Mouse (Mus musculus) embryonic facial prominence, embryonic 12.5 days (tissue): ENCODE measurements around the gene Lrig1. TPM values are rescaled to one million over a fixed set of nuclear protein-coding genes. Genes with fewer than 3 reads are reported as not detected.

ENCODE experiments used
- ATAC-seq: fragments of 200-750 bp; cut with Nextera tagmentation; 2 replicates; pipeline ENCODE4 v1.8.0; 2017; ENCODE audit not compliant: insufficient number of reproducible peaks, insufficient read depth, low FRiP score, low TSS enrichment
- H3K27ac ChIP-seq: fragments of 300-500 bp; sonication (generic); 2 replicates; pipeline ENCODE4 v1.5.1; 2016; ENCODE audit warnings: mild to moderate bottlenecking
- H3K27me3 ChIP-seq: fragments of 300-500 bp; sonication (generic); 2 replicates; pipeline ENCODE4 v1.6.1; 2016; ENCODE audit warnings: mild to moderate bottlenecking, moderate library complexity
- H3K36me3 ChIP-seq: fragments of 300-500 bp; sonication (generic); 2 replicates; pipeline ENCODE4 v1.6.1; 2016; ENCODE audit warnings: mild to moderate bottlenecking
- H3K4me1 ChIP-seq: fragments of 300-500 bp; sonication (generic); 2 replicates; pipeline ENCODE4 v1.6.1; 2016
- H3K4me2 ChIP-seq: fragments of 300-500 bp; sonication (generic); replicated peaks from 2 replicates; pipeline ENCODE4 v1.6.1; 2016; ENCODE audit warnings: mild to moderate bottlenecking, moderate library complexity
- H3K4me3 ChIP-seq: fragments of 300-500 bp; sonication (generic); 2 replicates; pipeline ENCODE4 v1.5.1; 2016; ENCODE audit warnings: mild to moderate bottlenecking
- H3K9ac ChIP-seq: fragments of 300-500 bp; sonication (generic); 2 replicates; pipeline ENCODE4 v1.6.1; 2016; ENCODE audit warnings: mild to moderate bottlenecking, moderate library complexity
- H3K9me3 ChIP-seq: fragments of 300-500 bp; sonication (generic); 2 replicates; pipeline ENCODE4 v1.6.1; 2016; ENCODE audit warnings: mild to moderate bottlenecking, moderate library complexity
- WGBS: fragments of 180-500 bp; shearing (Covaris S2); methylation state at CpG from one replicate; pipeline ENCODE4 v1.1.7; 2016; 5-methylcytosine and 5-hydroxymethylcytosine counted together
- polyA plus RNA-seq: library from polyadenylated mRNA; unstranded; fragments of >200 nt; fragmentation: Nextera tagmentation; extraction: Ambion mirVana; gene quantifications from 2 replicates; pipeline ENCODE4 v1.2.1, GENCODE M21; 2016

Lrig1 gene
- polyA plus RNA-seq, 1 experiment from 2014 or later = 20.1 TPM

DNA sequence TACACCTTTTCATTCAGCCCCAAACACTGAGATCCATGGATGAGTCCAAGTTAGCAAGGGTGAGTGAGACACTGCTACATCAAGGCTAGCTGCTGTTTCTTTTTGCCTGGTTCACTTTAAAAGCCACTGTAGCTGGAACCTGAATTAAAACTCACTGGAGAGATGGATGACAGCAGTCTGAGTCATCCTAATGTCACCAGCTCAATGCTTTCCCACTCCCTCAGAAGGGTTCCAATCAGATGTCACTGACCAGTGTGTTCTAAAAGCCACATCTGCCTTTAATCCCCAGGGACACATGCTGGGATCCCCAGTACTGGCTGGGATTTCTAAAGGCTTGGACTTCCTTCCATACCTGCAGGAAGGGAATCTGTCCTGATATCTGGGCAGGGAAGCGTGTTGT, 57.9 kb downstream of the Lrig1 start:
- Histone ChIP-seq H3K9ac (no peak overlapping the region), H3K9me3 (no peaks in the 10 kb centered on the region), H3K27me3 (no peaks in the 10 kb centered on the region), H3K4me2 (no peak overlapping the region), H3K36me3 (no peaks in the 10 kb centered on the region), H3K27ac (no peak overlapping the region), H3K4me3 (no peak overlapping the region), H3K4me1 (peaks cover 48% of the 10 kb centered on the region)
- 92% methylated on average over 1 of the region's 1 CpGs for WGBS
- ATAC-seq = no peak

DNA sequence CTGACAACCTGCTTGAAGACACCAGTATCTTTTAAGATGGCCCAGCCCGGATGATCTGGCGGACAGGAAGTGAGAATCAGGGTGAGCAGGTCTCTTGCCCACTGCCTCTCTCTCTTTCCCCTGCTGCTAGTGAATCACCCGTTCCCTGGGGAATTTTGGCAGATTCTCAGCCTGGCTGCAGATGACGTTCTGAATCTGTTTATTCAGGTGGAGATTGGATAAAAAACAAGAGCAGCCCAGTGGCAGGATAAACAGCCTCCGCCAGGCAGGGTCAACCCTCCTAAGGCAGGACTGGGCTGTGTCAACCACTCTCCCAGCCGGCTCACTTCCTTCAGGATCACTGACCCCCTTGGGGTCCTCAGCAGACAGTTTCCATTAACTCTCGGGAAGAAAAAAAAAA, 59.7 kb downstream of the Lrig1 start:
- Histone ChIP-seq H3K9ac (no peak overlapping the region), H3K4me1 (peaks cover 35% of the 10 kb centered on the region), H3K4me2 (no peak overlapping the region), H3K4me3 (no peak overlapping the region), H3K27me3 (no peaks in the 10 kb centered on the region), H3K36me3 (no peaks in the 10 kb centered on the region), H3K27ac (0 out of 2 replicates have a peak overlapping the region, but pooled peaks have one; percentile 11), H3K9me3 (no peaks in the 10 kb centered on the region)
- 25% methylated on average over 7 of the region's 7 CpGs for WGBS
- no peak for ATAC-seq

DNA sequence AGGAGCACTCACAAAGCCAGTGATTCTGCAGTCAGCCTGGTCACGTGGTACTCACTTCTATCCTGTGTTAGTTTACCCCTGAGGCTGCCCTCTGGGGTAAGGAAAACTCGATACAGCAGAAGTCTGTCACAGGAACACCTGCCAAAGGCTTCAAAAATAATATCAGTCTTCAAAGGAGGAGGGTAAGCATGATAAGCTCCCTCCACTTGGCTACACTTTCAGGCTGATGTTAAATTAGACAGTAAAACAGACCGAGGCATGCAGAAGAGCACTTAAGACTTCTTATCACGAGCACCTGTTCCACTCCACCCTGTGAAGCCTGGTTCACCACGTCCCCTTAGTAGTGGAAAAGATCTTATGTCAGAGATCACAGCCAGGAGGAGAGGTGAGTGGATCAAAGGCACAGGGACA, 62.9 kb downstream of the Lrig1 start:
- 46% methylated on average over 5 of the region's 5 CpGs for WGBS
- Histone ChIP-seq H3K27me3 (no peaks in the 10 kb centered on the region), H3K4me2 (no peak overlapping the region), H3K9ac (no peak overlapping the region), H3K36me3 (no peaks in the 10 kb centered on the region), H3K27ac (no peak overlapping the region; the same call in 1 of the 2 replicates), H3K9me3 (no peaks in the 10 kb centered on the region), H3K4me3 (no peak overlapping the region), H3K4me1 (peaks cover 34% of the 10 kb centered on the region)
- ATAC-seq = 0 out of 2 replicates have a peak, but pooled peaks have one; percentile 9

- Histone ChIP-seq H3K4me1 (peaks cover 39% of the 10 kb centered on the region), H3K9me3 (no peaks in the 10 kb centered on the region), H3K27ac (no peak overlapping the region), H3K4me2 (no peak overlapping the region), H3K27me3 (no peaks in the 10 kb centered on the region), H3K36me3 (no peaks in the 10 kb centered on the region), H3K4me3 (no peak overlapping the region), H3K9ac (no peak overlapping the region)
- no peak for ATAC-seq
- WGBS = 52% methylated on average over 1 of the region's 1 CpGs
Observed at GRCm38 (mm10) chr6:94635343-94635742, 64.6 kb downstream of the Lrig1 start.

GRCm38 (mm10) chr6:94634710-94635109, 65.2 kb downstream of the Lrig1 start:
- no peak overlapping the region for H3K4me2 ChIP-seq
- WGBS = 65% methylated on average over 9 of the region's 9 CpGs
- no peak overlapping the region for H3K9ac ChIP-seq
- H3K9me3 ChIP-seq = no peaks in the 10 kb centered on the region
- 0 out of 2 replicates have a peak, but pooled peaks cover 2% of the 10 kb centered on the region for H3K27me3 ChIP-seq
- no peak for ATAC-seq
- H3K36me3 ChIP-seq = no peaks in the 10 kb centered on the region
- H3K4me1 ChIP-seq = peaks cover 34% of the 10 kb centered on the region
- H3K4me3 ChIP-seq = no peak overlapping the region
- no peak overlapping the region for H3K27ac ChIP-seq

DNA sequence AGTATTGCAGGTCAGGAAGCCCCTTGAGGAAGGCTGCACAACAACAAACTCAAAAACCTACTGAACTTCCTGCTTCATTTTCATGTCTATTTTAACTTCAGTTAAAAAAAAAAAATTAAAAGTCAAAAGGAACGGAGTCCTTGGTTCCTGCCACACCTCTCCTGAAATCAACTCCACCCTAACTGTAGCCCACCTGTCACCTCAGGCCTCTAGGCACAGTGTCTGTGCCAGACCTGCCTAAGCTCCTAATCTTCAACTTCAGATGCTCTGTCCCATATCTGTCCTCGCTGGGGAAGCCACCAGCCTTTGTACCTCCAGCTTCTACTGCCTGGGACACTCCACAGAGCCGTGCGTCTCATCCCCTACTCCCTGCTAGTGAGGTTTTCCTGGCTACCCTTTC, 65.7 kb downstream of the Lrig1 start:
- Histone ChIP-seq H3K9ac (no peak overlapping the region), H3K27me3 (0 out of 2 replicates have a peak, but pooled peaks cover 2% of the 10 kb centered on the region), H3K4me1 (peaks cover 34% of the 10 kb centered on the region), H3K9me3 (no peaks in the 10 kb centered on the region), H3K4me2 (no peak overlapping the region), H3K27ac (no peak overlapping the region), H3K4me3 (no peak overlapping the region), H3K36me3 (no peaks in the 10 kb centered on the region)
- ATAC-seq = no peak
- whole genome bisulfite sequencing = 83% methylated on average over 4 of the region's 4 CpGs

- Histone ChIP-seq H3K27ac (0 out of 2 replicates have a peak overlapping the region, but pooled peaks have one; percentile 6), H3K4me3 (no peak overlapping the region), H3K27me3 (0 out of 2 replicates have a peak, but pooled peaks cover 2% of the 10 kb centered on the region), H3K4me1 (peaks cover 45% of the 10 kb centered on the region), H3K36me3 (peaks cover 11% of the 10 kb centered on the region; the same call in 1 of the 2 replicates), H3K4me2 (no peak overlapping the region), H3K9ac (no peak overlapping the region), H3K9me3 (no peaks in the 10 kb centered on the region)
- ATAC-seq = no peak
- 87% methylated on average over 6 of the region's 6 CpGs for WGBS
Observed at GRCm38 (mm10) chr6:94631779-94632082, 68.2 kb downstream of the Lrig1 start.

DNA sequence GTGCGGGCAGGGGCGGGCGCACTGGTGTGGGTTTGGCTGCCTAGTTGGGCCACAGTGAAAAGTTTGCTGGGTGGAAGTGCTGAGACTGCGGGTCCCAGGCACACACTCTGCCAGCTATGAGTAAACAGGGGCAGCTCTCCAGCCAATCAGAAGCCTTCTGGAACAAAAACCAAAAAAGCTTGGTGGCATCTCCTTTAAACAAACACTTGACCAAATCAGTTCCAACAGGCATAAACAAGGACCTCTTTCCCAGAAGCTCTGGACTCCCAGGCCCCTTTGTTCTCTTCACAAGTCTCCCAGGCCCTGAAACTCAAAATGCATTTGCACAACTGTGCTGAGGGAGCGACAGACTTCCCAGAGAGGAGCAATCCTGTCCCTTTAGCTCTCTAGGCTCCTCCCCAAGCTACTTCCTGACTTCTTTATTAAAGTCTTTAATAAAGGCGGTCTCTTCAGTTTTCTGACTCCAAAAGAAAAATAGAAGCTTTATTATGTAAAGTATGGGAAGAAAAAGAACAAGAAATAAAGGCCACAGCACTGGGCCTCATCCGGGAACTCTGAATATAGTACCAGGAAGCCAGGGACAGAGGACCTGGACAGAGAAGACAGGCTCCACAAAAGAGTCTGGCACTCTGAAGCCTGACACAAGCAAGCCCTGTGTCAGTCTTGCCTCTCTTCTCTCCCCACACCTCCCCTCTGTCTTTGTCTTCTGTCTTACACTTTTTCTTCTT, 68.7 kb downstream of the Lrig1 start:
- Histone ChIP-seq H3K36me3 (peaks cover 11% of the 10 kb centered on the region; the same call in 1 of the 2 replicates), H3K4me3 (no peak overlapping the region), H3K4me1 (peaks cover 49% of the 10 kb centered on the region), H3K4me2 (no peak overlapping the region), H3K27ac (peak overlapping the region; percentile 18; the same call in 1 of the 2 replicates), H3K27me3 (0 out of 2 replicates have a peak, but pooled peaks cover 2% of the 10 kb centered on the region), H3K9ac (no peak overlapping the region), H3K9me3 (no peaks in the 10 kb centered on the region)
- WGBS = 62% methylated on average over 7 of the region's 7 CpGs
- ATAC-seq = no peak

DNA sequence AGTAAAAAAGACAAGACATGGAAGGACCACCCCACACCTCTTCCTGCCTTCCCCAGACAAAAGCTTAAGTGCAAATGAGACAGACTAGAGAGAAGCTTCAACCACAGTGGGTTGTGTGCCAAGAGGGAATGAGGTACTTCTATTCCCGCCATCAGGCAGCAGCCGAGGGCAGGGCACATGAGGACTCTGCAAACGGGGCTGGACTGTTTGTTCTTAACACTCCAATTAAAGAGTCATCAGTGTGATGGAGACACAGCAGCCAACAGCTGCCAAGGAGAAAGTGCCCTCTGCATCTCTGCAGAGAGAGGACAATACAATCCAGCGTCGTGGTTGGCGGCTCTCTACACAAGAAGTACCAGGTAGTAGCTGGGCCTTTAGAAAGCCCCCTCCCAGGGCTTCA, 71.2 kb downstream of the Lrig1 start:
- no peak for ATAC-seq
- H3K27me3 ChIP-seq = 0 out of 2 replicates have a peak, but pooled peaks cover 2% of the 10 kb centered on the region
- no peak overlapping the region for H3K4me3 ChIP-seq
- WGBS = 81% methylated on average over 6 of the region's 6 CpGs
- H3K4me1 ChIP-seq = peaks cover 41% of the 10 kb centered on the region
- H3K36me3 ChIP-seq = peaks cover 27% of the 10 kb centered on the region
- H3K27ac ChIP-seq = no peak overlapping the region
- H3K9me3 ChIP-seq = no peaks in the 10 kb centered on the region
- no peak overlapping the region for H3K4me2 ChIP-seq
- H3K9ac ChIP-seq = no peak overlapping the region

DNA sequence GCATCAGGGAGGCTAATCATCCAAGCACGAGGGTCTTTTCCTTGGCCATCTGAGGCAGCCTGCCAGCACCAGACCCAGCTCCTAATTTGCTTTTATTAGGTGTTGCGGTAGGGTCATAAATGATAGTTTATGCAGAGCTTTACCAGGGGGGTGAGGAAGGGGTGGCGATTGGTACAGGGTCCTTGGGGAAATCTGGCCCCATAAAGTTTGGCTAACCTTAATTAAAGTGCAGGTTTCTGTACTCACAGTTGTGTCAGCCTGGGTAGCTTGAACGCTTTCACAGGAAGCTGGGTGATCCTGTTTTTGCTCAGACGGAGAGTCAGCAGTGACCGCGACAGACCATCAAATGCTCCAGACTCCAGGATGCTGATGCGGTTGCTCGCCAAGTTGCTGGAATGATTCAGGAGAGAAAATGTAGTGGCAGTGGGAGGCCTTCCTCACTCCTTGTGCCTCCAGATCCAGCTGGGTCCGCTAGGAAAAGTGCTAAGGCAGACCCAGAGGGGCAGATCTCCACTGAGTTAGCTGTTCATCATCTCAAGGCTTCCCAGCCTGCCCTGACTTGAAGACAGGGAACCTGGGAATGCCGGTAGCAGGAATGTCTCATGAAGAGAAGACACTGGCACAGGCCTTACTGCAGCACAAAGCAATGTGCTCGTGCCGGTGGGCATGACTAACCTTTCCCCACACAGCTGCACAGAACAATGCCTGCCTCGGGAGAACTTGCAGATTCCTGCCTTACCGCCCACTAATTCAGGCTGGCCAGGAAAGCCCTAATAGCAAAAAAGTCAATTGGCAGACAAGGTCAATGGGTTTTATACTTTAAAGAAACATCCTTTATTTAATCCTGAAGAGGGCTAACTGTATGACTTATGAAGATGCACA, 72.0 kb downstream of the Lrig1 start:
- ATAC-seq = no peak
- Histone ChIP-seq H3K27me3 (0 out of 2 replicates have a peak, but pooled peaks cover 2% of the 10 kb centered on the region), H3K9ac (no peak overlapping the region), H3K27ac (0 out of 2 replicates have a peak overlapping the region, but pooled peaks have one; percentile 52), H3K4me2 (no peak overlapping the region), H3K4me3 (no peak overlapping the region), H3K9me3 (no peaks in the 10 kb centered on the region), H3K4me1 (peaks cover 41% of the 10 kb centered on the region), H3K36me3 (peaks cover 29% of the 10 kb centered on the region)
- 58% methylated on average over 15 of the region's 15 CpGs for WGBS

- Histone ChIP-seq H3K4me2 (no peak overlapping the region), H3K9me3 (no peaks in the 10 kb centered on the region), H3K27ac (no peak overlapping the region), H3K4me3 (no peak overlapping the region), H3K36me3 (peaks cover 36% of the 10 kb centered on the region), H3K27me3 (0 out of 2 replicates have a peak, but pooled peaks cover 2% of the 10 kb centered on the region), H3K9ac (no peak overlapping the region), H3K4me1 (peaks cover 39% of the 10 kb centered on the region)
- 31% methylated on average over 2 of the region's 2 CpGs for WGBS
- no peak for ATAC-seq
Observed at GRCm38 (mm10) chr6:94626807-94627206, 73.2 kb downstream of the Lrig1 start.
